Mouse (Mus musculus): ENCODE data around the gene Oscar.

DNA sequence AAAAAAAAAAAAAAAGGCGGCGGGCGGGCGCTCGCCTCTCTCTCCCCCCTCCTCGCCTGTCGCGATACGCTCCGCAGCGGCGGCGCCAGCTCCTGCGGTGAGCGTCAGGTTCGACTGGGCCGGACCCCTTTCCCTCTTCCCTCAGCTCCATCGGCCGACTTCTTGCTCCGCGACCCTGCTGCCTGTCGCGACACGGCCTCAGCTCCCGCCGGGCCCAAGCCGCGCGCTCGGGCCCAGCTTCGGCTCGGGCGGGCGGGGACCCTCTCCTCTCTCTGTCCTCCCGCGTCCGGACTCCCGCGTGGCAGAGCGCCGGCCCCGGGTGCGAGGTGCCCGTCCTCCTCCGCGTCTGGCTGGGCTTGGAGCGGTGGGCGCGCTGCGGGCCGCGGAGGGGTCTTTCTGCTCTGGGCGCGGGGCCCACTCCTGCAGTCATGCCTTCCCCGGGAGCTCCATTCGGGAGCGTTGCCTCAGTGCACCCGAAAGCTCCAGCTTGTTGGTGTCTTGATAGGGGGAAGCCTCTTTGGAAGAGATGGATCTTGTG is 29.6 kb upstream of the Oscar start:
- no peak for TF ChIP-seq HCFC1 (IDR thresholded peaks at IDR 0.05; ENCODE audit: borderline replicate concordance, insufficient read depth, low read length)
- TF ChIP-seq ZC3H11A (IDR thresholded peaks at IDR 0.05; ENCODE audit: borderline replicate concordance, low read depth, low read length): no peak
- peak; percentile 98 for TF ChIP-seq ZNF384 (IDR thresholded peaks at IDR 0.05; ENCODE audit: low read depth, low read length)
- no peak for TF ChIP-seq CHD2 (IDR thresholded peaks at IDR 0.05; ENCODE audit: low read depth, low read length)
- no peak for TF ChIP-seq MAFK (IDR thresholded peaks at IDR 0.05; ENCODE audit: insufficient read depth, low read depth, low read length)
